Mouse (Mus musculus): ENCODE results near the gene Ctla4.

The Ctla4 gene

DNA sequence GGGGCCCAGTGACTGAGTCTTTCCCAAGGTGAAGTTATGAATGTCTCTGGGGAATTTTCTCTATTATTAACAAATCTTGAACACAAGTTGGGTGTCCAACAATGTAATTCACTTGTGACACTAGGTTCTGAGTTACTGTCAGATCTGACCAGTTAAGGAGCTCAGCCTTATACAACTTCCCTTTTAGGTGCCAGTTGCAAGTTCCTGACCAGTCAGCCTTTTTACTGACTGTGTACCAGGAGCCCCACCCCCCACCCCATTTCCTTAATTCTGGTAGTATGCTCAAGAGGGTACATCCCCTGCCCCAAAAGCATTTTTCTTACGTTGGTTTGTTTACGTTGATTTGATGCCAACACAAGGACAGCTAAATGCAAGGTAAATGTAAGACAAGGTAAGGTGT, 21.6 kb upstream of the Ctla4 start:
- DNase-seq (ENCODE audit: low read depth, low spot score): no peak

DNA sequence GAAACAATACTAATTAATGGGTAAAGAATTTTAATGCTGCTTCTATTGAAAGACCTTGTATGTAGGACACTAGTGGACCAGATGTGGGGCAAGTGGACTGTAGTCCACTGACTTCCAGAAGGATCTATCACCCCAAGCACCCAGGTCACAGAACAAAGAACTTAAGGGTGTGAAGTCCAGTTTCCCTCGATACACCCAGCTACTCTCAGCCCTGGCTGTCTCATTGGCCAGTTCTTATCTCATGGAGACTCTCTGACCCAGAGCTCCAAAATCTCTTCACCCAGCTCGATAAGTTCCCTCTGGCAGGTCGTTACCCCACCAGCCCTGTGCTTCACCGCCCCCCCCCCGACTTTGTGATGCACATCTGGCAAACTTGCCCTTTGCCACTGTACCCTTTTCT, 20.8 kb upstream of the Ctla4 start:
- no peak for DNase-seq (ENCODE audit: low read depth, low spot score)

DNA sequence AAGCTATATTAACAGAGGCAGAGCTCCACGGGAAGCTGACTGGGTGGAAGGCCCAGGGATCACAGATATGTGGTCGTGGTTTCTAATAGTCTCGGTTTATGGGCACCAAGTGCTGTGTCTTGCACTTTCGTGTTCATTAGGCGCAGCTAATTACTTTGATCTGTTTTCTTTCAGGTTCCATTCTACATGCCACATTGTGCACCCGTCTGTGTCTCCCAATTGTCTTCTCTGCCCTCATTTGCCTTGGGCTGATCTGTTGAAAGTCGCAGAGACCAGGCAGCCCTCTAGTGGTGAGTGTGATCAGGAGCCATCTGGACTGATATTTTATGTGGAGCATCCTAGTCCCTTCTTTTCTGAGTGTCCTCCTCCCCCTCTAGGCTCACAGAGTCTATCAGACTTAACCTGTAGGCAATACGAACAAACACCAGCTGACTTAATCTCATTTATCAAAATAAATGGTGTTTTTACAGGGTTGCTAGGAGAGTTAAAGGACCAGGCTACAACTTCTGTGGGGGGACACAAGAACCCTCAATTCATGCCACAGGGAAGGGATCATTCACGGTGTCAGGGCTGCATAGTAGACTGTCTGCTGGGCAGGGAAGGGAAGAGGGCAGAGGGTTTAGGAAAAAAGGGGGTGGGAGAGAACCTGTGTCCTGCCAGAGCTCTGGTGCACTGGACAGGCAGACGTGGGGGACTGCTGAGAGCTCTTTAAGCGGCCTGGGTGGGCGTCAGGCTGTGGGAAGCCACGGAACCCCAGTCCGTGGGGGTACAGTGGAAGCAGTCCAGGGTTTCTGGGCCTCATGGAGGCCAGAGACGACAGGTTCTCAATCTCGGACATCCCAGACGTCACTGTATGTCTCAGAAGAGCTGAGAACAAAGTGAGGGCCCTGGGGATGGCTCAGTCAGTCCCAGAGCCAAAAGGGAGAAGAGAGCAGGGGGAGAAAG, 18.2 kb upstream of the Ctla4 start:
- DNase-seq (ENCODE audit: low read depth, low spot score): peak; percentile 73

GRCm38 (mm10) chr1:60875267-60875666, 11.5 kb upstream of the Ctla4 start:
- DNase-seq (ENCODE audit: low read depth, low spot score): no peak

GRCm38 (mm10) chr1:60880116-60880867, 6.5 kb upstream of the Ctla4 start:
- no peak for DNase-seq (ENCODE audit: low read depth, low spot score)

DNA sequence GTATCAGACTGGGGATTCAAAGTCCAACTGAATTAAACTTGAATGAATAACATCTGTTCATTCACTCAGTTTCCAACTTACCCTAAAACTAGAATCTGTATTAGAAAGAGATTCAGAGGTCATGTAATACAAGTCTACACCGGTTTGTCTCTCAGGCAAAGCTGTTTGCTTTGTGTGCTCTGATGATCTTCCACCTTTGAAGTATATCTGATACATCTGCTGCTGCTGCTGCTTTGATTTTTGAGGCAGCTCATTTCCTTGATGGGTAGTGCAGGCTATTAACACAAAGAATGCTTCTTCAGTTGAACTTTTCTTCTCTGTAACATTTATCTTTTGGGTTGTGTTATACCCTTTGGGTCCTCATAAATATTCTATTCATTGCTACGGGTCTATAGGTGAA, 4.0 kb upstream of the Ctla4 start:
- DNase-seq (ENCODE audit: low read depth, low spot score): no peak

DNA sequence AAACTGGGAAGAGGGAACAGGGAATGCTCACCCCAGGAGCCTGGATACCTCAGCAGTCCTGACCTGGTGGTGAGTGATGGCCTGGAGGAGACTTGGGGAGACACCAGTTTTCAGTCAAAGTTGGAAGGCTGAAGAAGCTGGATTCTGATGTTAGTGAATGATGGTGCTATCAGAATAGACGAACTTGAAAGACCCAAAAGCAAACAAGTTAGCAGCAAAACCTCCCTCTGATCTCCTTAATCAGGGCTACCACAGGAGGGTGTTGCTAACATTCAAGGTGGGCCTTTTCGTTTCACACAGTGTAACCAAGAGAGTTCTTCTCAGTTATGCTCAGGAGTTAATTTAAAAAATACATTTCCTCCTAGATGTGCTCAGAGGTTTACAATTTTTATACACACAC, 3.5 kb upstream of the Ctla4 start:
- no peak for DNase-seq (ENCODE audit: low read depth, low spot score)

- DNase-seq (ENCODE audit: low read depth, low spot score): no peak
Observed at GRCm38 (mm10) chr1:60884611-60885010, 2.2 kb upstream of the Ctla4 start.

DNA sequence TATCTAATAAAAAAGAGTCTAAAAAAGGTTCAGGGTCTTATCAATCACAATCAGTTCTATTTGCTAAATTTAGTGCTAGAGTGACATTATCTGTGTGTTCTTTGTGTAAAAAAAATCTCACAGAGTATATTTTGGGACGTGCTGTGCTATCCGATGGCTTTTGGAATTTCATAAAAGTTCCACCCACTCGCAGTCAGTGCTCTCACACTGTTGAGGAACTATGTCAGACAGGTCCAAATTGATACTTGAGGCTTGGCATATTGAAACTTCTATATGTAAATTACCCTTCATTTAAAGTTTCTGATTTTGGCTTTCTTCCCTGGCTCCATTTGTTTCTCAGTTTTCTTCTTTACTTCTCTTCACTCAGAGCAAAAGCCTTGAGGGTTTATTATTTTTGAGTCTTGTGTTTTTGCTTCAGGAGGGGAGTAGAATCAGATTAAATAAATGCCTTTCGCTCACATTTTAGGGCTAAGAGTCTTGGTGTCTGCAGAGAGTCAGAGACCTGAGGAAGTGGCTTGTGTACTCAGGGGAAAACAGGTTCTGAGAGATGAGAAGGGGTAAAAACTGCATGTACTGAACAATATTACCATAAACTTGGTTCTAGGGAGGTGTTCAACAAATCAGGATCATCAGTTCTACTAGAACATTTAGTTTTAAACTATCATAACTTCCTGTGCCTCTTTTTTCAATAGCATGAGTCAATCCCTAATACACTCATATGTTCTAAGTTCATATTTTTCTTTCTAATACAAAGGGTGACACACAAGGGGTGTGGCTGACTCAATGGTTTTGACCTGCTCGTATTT, 11.5 kb downstream of the Ctla4 start:
- no peak for DNase-seq (ENCODE audit: low read depth, low spot score)

DNA sequence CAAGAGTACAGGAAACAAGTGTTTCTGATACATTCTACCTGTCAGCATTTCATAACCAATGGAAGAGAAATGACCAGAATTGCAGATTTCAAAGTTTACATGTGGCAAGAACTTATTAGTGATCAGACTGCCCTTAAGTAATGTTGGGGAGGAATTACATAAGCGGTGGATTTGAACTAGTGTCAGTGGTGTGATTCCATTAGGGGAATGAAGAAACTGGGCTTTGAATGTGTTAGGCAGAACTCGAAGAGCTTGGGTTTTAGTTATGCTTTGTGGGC, 12.1 kb downstream of the Ctla4 start:
- DNase-seq (ENCODE audit: low read depth, low spot score): no peak

DNA sequence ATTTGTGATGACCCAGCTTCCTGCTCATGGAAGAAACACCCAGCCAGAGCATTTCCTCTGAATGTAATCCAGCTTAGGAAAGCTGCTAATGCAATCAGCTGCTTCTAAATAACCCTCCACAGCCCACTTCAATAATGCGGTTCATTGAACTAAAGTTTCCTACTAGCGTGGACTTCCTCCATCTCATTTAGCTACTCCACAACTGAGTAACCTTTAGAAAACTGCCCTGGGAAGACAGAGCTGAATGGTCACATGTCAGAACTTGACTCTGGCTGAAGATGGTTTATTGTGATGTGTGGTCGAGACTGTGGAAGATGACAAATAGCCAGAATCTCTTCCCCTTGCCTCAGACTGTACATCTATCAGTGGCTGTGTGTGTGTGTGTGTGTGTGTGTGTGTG, 12.4 kb downstream of the Ctla4 start:
- no peak for DNase-seq (ENCODE audit: low read depth, low spot score)

- no peak for DNase-seq (ENCODE audit: low read depth, low spot score)
Observed at GRCm38 (mm10) chr1:60902547-60902946, 15.7 kb downstream of the Ctla4 start.

DNA sequence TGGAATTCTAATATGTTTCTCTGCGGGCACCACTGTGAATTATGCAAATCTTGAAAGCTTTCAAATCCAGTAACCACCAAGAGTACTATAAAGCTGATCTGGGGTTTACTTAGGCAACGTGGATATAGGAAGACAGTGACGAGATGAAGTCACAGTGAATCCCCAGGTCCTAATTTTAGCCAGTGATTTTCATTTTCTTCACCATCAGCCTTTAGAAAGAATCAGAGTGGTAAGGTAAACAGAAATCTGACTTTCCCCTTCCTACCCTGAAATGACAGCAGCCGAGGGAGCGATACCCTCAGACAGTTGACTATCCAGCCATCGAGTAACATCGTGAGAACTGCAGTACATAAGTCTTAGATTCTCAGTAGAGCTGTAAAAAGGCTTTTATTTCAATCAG, 16.3 kb downstream of the Ctla4 start:
- DNase-seq (ENCODE audit: low read depth, low spot score): no peak

GRCm38 (mm10) chr1:60904456-60904978, 17.7 kb downstream of the Ctla4 start:
- DNase-seq (ENCODE audit: low read depth, low spot score): no peak

DNA sequence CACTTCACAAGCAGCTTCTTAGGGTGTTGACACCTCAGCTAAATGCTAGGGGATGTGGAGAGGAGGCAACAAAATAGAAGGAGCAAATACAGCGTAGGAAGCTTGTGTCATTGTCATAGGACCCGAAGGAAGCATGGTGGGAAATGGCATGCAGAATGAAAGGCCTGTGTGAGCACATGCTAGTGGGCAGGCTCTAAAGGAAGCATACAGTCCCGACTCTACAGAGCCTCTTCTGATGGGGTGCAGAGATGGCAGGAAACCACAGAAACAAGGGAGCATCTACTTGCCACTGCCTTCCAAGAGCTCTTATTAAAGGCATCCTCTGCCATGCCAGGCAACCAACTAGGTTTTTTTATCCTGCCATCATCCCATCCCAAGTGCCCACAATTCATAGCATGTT, 20.7 kb downstream of the Ctla4 start:
- DNase-seq (ENCODE audit: low read depth, low spot score): no peak

DNA sequence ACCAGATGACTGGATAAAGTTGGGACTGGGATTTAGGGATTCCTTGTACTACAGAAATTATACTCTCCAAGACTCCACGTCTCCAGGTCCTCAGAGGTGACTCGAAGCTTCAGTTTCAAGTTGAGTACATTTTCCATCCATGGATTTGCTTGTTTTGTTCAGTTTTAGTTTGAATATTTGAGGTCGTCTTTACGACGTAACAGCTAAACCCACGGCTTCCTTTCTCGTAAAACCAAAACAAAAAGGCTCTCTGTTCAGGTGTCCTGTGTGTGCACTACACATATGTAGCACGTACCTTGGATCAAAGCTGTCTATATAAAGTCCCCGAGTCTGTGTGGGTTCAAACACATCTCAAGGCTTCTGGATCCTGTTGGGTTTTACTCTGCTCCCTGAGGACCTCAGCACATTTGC, 22.0 kb downstream of the Ctla4 start:
- no peak for DNase-seq (ENCODE audit: low read depth, low spot score)

DNA sequence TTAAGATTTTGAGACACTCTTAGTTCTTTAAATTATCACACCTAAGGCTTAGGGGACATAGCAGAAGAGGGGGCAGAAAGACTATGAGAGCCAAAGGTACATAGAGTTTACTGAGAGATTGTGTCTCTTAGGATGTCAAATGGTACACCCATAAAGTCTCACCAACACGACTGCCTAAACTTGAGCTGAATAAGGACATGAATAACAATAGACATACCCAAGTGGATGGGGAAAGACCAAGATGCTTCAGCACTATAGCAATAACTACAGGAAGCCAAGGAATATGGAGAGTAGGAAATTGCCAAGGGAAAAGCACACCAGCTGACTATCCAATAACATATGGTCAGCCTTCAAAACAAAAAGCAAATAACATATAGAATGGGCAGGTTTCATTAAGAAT, 22.9 kb downstream of the Ctla4 start:
- no peak for DNase-seq (ENCODE audit: low read depth, low spot score)

- DNase-seq (ENCODE audit: low read depth, low spot score): peak; percentile 24
Observed at GRCm38 (mm10) chr1:60910796-60911195, 24.0 kb downstream of the Ctla4 start.

- DNase-seq (ENCODE audit: low read depth, low spot score): no peak
Observed at GRCm38 (mm10) chr1:60911631-60912030, 24.8 kb downstream of the Ctla4 start.

DNA sequence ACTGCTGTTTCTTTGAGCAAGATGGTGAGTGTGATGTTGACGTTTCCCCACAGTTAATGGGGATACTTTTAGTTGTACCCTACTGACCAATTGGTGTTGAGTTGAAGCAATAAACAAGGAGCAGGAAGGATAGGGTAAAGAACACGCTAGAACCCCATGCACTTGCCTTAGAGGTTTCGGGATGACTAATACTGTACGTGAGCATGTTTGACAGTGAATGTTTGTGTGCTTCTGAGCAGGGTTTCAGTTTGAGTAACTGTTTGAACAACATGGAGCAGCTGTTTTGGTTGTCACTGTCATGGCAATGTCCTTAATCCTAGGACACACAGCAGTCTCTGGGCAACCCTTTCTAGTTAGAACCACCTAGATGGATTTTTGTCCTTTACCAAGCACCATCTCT, 26.5 kb downstream of the Ctla4 start:
- no peak for DNase-seq (ENCODE audit: low read depth, low spot score)

- no peak for DNase-seq (ENCODE audit: low read depth, low spot score)
Observed at GRCm38 (mm10) chr1:60916281-60916781, 29.5 kb downstream of the Ctla4 start.
